Mouse (Mus musculus): ENCODE measurements around the gene Ptprn2. TPM values are rescaled to one million over a fixed set of nuclear protein-coding genes. Genes with fewer than 3 reads are reported as not detected.

Gene Ptprn2
- polyA plus RNA-seq, 1 experiment: 63.0 TPM

DNA sequence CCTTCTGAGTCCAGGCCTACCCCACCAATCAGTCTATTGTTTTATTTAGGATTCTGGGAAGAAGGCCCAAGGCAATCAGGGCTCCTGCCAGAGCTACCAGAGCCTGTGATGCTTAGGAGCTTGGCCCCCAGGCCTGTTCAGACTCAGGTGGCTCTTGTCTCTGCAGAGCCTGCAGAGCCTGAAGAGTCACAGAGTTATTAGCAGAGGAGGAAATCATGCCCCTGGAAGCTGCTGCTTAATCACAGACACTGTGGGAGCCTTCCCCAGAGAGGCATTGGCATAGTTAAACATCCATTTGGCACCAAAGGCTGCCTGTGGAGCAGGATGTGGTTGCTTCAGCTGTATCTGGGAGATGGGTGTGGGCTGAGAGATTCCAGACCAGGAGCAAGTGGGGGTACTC lies 30.3 kb downstream of the Ptprn2 start:
- DNase-seq (ENCODE audit: low read depth): peak; percentile 41

DNA sequence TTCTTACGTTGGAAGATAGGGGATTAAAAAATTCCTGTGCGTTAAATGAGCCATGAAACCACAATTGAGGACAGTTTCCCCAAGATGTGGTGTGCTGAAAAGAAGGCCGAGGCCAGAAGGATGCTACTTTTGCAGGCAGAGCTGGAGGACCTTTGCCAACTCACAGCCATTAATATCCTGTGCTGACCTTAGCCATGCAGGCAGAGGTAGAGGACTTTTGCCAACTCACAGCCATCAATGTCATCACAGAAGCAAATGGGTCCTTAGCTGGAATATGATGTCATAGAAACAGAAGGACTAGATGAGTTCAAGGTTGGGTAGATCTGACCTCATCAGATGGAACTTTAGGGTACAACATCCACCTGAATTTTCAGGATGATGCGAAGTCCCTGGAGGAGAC lies 43.3 kb downstream of the Ptprn2 start:
- TF ChIP-seq POLR2A (IDR thresholded peaks at IDR 0.05; ENCODE audit: borderline replicate concordance, extremely low read depth, insufficient read depth, insufficient read length, poor library complexity, severe bottlenecking): no peak
- no peak for TF ChIP-seq CTCF (IDR thresholded peaks at IDR 0.05; ENCODE audit: borderline replicate concordance, extremely low read depth, insufficient read depth, insufficient read length)
- no peak for DNase-seq (ENCODE audit: low read depth)

More for the DNA sequence above, 30.3 kb downstream of the Ptprn2 start:
- no peak for TF ChIP-seq POLR2A (IDR thresholded peaks at IDR 0.05; ENCODE audit: borderline replicate concordance, extremely low read depth, insufficient read depth, insufficient read length, poor library complexity, severe bottlenecking)
- no peak for TF ChIP-seq CTCF (IDR thresholded peaks at IDR 0.05; ENCODE audit: borderline replicate concordance, extremely low read depth, insufficient read depth, insufficient read length)

DNA sequence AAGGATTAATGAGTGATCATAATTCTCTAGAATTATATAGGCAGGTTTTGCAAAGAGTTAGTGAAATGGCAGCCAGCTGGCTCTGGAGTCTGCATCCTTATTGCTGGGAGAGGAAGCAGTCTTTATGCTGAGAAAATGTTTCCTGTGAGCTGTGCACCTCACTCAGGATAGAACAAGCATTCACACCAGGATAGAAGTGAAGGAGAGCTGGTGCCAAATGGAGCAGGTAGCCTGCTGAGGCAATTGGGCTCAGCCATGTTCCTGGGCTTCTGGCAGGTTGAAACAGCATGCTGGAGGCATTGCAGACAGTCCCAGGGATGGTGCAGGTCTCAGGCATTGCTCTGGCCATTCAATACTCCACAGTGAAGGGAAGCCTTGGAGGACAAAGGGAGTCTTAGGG lies 47.8 kb downstream of the Ptprn2 start:
- no peak for DNase-seq (ENCODE audit: low read depth)
- TF ChIP-seq CTCF (IDR thresholded peaks at IDR 0.05; ENCODE audit: borderline replicate concordance, extremely low read depth, insufficient read depth, insufficient read length) (no peak), POLR2A (IDR thresholded peaks at IDR 0.05; ENCODE audit: borderline replicate concordance, extremely low read depth, insufficient read depth, insufficient read length, poor library complexity, severe bottlenecking) (no peak)

DNA sequence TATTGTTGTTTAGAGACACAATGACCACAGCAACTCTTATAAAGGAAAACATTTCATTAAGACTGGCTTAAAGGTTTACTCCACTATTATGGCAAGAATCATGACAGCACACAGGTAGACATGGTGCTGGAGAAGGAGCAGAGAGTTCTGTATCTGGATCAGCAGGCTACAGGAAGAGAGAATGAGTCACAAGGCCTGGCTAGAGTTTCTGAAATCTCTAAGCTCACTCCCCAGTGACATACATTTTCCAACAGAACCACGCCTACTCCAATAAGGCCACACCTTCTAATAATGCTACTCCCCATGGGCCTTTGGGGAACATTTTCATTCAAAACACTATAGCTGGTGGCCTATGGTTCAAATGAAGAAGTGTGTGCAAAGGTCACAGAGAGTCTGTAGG lies 53.8 kb downstream of the Ptprn2 start:
- TF ChIP-seq CTCF (IDR thresholded peaks at IDR 0.05; ENCODE audit: borderline replicate concordance, extremely low read depth, insufficient read depth, insufficient read length): no peak
- TF ChIP-seq POLR2A (IDR thresholded peaks at IDR 0.05; ENCODE audit: borderline replicate concordance, extremely low read depth, insufficient read depth, insufficient read length, poor library complexity, severe bottlenecking): no peak
- DNase-seq (ENCODE audit: low read depth): no peak

DNA sequence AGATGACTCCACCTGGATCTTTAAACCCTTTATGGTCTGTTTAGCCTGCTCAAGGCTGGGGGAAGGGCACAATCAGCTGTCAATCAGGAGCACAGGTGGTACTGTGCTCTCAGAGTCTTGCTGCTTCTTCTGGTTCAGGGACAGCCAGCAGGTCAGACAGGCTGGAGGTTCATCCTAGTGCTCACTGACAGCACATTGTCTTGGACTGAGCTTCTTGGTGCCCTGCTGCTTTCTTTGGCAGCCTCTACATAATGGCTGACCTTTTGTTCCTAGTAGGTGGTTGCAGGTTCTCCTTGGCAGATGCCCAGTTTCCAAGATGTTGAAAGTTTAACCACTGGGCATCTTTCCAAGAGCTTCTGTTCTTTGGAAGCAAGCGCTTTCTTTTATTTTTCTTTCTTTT lies 55.1 kb downstream of the Ptprn2 start:
- TF ChIP-seq CTCF (IDR thresholded peaks at IDR 0.05; ENCODE audit: borderline replicate concordance, extremely low read depth, insufficient read depth, insufficient read length) (no peak), POLR2A (IDR thresholded peaks at IDR 0.05; ENCODE audit: borderline replicate concordance, extremely low read depth, insufficient read depth, insufficient read length, poor library complexity, severe bottlenecking) (no peak)
- DNase-seq (ENCODE audit: low read depth): peak; percentile 53

DNA sequence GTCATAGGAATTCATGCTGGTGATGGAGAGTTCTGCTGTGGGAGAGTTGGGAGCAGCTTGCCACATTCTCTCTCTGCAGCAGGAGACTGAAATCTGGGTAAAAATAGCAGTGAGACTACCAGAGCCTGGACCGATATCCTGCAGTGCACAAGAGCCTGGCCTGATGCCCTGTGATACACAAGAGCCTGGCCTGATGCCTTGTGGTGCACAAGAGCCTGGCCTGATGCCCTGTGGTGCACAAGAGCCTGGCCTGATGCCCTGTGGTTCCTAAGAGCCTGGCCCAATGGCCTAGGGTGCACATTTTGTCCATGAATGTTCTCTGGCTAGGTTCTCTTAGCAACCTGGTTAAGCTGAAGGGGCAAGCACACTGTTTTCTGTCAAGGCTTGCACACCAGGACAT lies 64.5 kb downstream of the Ptprn2 start:
- TF ChIP-seq POLR2A (IDR thresholded peaks at IDR 0.05; ENCODE audit: borderline replicate concordance, extremely low read depth, insufficient read depth, insufficient read length, poor library complexity, severe bottlenecking) (no peak), CTCF (IDR thresholded peaks at IDR 0.05; ENCODE audit: borderline replicate concordance, extremely low read depth, insufficient read depth, insufficient read length) (no peak)
- peak; percentile 31 for DNase-seq (ENCODE audit: low read depth)

DNA sequence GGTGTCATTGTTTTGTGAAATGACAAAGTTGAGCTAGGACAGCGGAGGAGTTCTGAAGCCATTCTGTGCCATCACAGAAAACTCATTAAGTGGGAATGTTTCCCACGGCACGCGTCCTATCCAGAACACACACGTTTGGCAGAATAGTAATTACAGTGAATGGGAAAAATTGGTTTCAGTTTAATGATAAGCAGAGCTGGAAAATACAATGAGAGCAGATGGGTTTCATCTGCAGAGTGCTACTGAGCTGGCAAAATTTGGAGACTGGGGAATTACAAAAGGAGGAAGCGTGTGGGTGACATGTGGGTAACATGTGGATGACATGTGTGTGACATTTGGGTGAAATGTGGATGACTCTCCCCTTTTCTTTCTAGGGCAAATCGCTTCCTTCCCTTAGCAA lies 66.0 kb downstream of the Ptprn2 start:
- TF ChIP-seq CTCF (IDR thresholded peaks at IDR 0.05; ENCODE audit: borderline replicate concordance, extremely low read depth, insufficient read depth, insufficient read length) (no peak), POLR2A (IDR thresholded peaks at IDR 0.05; ENCODE audit: borderline replicate concordance, extremely low read depth, insufficient read depth, insufficient read length, poor library complexity, severe bottlenecking) (no peak)
- peak; percentile 10 for DNase-seq (ENCODE audit: low read depth)

DNA sequence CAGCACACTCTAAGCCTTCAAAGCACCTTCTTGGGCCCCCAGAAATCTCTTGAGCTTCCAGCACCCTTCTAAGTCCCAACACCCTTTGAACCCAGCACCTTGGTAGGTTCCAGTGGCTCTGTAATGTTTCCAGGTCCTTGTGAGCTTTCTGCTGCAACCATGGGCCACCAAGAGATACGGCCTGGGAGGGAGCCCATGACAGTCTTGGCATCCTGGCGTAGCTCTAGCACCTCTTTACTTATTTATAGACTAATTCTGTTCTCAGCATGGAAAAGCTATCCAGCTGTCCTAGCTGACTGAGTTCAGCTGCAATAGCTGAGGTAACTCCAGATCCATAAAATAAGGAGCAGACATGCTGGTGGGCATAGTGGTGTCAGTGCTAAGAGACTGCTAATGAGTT lies 66.8 kb downstream of the Ptprn2 start:
- DNase-seq (ENCODE audit: low read depth): no peak
- TF ChIP-seq CTCF (IDR thresholded peaks at IDR 0.05; ENCODE audit: borderline replicate concordance, extremely low read depth, insufficient read depth, insufficient read length) (no peak), POLR2A (IDR thresholded peaks at IDR 0.05; ENCODE audit: borderline replicate concordance, extremely low read depth, insufficient read depth, insufficient read length, poor library complexity, severe bottlenecking) (no peak)

DNA sequence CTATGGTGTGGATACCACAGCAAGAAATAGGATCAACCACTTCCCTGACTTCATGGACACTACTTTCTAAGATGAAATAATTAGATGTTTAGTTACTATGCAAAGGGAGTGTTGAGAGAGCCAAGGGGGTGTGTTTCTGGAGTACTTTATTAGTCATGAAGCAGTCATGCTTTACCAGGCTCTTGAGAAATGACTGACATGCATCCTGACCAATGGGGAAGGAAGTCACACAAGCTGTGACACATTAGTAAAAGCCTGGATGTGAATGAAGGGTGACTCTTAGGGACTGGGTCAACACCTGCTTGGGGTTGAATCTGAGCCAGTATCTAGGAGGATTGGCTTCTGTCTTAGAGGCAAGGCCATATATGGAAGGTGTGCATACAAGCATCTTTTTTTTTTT lies 67.8 kb downstream of the Ptprn2 start:
- DNase-seq (ENCODE audit: low read depth): no peak
- TF ChIP-seq CTCF (IDR thresholded peaks at IDR 0.05; ENCODE audit: borderline replicate concordance, extremely low read depth, insufficient read depth, insufficient read length) (no peak), POLR2A (IDR thresholded peaks at IDR 0.05; ENCODE audit: borderline replicate concordance, extremely low read depth, insufficient read depth, insufficient read length, poor library complexity, severe bottlenecking) (no peak)

DNA sequence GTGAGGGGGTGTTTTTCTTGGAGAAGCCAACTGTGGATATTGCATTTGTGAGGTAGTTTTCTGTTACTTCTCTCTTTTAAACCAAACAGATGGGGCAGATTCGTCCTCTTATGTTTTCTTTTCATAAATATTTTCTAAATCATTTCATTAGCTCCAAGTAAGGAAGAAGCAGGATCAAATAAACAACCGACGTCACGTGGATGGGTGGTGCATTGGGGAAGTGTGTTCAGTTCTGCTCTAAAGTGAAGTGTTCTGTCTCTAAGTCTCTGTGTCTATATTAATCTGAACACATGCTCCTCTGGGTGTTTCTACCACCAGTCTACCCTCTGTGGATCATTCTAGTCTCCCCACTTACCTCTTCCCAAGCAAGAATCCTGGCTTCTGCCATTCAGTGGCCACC lies 70.4 kb downstream of the Ptprn2 start:
- TF ChIP-seq CTCF (IDR thresholded peaks at IDR 0.05; ENCODE audit: borderline replicate concordance, extremely low read depth, insufficient read depth, insufficient read length) (no peak), POLR2A (IDR thresholded peaks at IDR 0.05; ENCODE audit: borderline replicate concordance, extremely low read depth, insufficient read depth, insufficient read length, poor library complexity, severe bottlenecking) (no peak)

DNA sequence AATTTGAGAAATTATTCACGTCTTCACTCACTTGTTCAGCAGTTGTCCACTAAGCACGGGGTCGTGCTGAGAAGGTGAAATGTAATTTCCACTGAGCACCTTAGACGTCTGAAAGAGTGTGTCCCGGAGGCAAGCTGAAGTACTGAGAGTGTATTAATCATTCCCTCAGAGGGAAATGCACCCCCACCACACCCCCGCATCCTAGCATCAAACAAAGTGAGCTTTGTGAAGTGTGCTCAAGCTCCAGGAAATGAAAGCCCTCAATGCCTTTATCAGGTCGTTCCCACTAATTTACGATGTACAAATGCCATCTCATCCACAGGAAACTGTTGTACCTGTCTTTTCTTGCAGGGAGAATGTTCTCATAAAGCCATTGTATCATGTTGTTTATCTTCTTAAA lies 78.9 kb downstream of the Ptprn2 start:
- no peak for TF ChIP-seq CTCF (IDR thresholded peaks at IDR 0.05; ENCODE audit: borderline replicate concordance, extremely low read depth, insufficient read depth, insufficient read length)
- no peak for TF ChIP-seq POLR2A (IDR thresholded peaks at IDR 0.05; ENCODE audit: borderline replicate concordance, extremely low read depth, insufficient read depth, insufficient read length, poor library complexity, severe bottlenecking)
- DNase-seq (ENCODE audit: low read depth): no peak

More for the DNA sequence above, 70.4 kb downstream of the Ptprn2 start:
- DNase-seq (ENCODE audit: low read depth): no peak

DNA sequence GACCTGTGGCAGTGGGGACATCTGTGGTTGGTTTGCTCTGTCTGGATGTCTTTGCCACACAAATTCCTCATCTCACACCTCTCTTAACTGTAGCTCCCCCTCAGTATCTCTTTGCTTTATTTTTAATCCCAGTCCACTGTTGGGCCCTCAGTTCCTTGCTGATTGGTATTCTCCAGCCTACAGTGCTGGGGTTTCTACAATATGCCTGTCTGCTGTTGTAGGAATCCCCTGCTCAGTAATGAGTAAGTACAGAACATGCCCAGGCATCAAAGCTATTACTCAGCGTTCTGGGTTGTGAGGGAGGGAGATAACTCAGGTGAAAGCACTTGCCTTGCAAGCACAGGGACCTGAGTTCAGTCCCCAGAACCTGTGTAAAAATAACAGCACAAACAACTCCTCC lies 81.2 kb downstream of the Ptprn2 start:
- TF ChIP-seq POLR2A (IDR thresholded peaks at IDR 0.05; ENCODE audit: borderline replicate concordance, extremely low read depth, insufficient read depth, insufficient read length, poor library complexity, severe bottlenecking) (no peak), CTCF (IDR thresholded peaks at IDR 0.05; ENCODE audit: borderline replicate concordance, extremely low read depth, insufficient read depth, insufficient read length) (no peak)
- DNase-seq (ENCODE audit: low read depth): no peak

DNA sequence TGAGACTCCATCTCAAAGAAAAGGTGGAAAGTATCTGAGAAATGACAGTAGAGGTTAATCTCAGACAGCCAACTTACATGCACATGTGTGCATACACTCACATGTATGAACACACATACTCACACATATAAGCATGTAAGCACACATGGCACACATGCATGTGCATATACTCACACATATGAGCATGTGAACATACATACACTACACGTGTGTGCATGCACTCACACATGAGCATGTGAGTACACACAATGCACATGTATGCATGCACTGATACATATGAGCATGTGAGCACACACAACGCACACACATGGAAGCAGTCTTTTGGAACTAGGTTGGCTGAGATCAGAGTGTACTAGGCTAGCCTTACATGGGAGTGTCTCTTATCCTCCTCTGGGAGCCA lies 81.7 kb downstream of the Ptprn2 start:
- no peak for DNase-seq (ENCODE audit: low read depth)
- TF ChIP-seq CTCF (IDR thresholded peaks at IDR 0.05; ENCODE audit: borderline replicate concordance, extremely low read depth, insufficient read depth, insufficient read length): no peak
- no peak for TF ChIP-seq POLR2A (IDR thresholded peaks at IDR 0.05; ENCODE audit: borderline replicate concordance, extremely low read depth, insufficient read depth, insufficient read length, poor library complexity, severe bottlenecking)
